Mouse (Mus musculus): ENCODE measurements around the gene Ncdn. TPM values are rescaled to one million over a fixed set of nuclear protein-coding genes. Genes with fewer than 3 reads are reported as not detected.

Gene Ncdn
- polyA plus RNA-seq, 1 experiment, result 42.4 TPM

DNA sequence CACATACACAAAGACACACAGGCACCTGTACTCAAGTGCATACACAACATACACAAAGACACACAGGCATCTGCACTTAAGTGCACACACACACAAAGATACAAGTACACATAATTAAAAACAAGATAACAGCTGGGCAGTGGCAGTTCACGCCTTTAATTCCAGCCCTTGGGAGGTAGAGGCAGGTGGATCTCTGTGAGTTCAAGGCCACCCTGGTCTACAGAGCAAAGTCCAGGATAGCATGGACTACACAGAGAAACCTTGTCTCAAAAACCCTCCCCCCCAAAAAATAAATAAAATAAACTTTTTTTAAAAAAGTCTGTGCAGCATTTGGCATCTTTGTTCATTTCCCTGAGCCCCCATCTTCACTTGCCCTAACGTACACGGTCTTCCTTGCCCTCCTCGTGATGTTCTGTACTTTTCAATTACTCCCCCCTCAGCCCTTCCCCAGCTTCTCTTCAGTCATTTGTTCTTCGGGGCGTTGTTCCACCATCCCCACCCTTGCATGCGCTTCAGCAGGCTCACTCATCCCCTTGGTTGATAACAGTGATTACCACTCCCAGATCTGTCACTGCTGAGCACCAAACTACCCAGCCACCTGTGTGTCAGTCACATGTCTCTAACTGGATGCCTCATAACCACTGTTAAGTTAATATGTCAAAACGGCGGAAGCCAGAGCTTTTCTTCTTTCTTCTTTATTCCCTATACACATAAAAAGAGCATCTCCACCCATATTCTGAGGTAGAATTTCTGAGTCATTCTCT, 16.7 kb upstream of the Ncdn start:
- Histone ChIP-seq H3ac (ENCODE audit: control insufficient read depth, insufficient read length, low read depth) (no peak overlapping the region), H3K79me3 (ENCODE audit: low read depth) (no peaks in the 10 kb centered on the region), H3K79me2 (ENCODE audit: control insufficient read depth, insufficient read depth) (no peaks in the 10 kb centered on the region), H3K4me3 (ENCODE audit: insufficient read depth, poor library complexity, severe bottlenecking) (no peak overlapping the region), H3K27me3 (ENCODE audit: control insufficient read depth, insufficient read depth, insufficient read length) (no peaks in the 10 kb centered on the region), H3K36me3 (ENCODE audit: control insufficient read depth, insufficient read depth) (no peaks in the 10 kb centered on the region)
- TF ChIP-seq MYOG (IDR thresholded peaks at IDR 0.05; ENCODE audit: control insufficient read depth, extremely low read depth, insufficient read length) (no peak), MYOD1 (IDR thresholded peaks at IDR 0.05; ENCODE audit: control insufficient read depth, insufficient read length, low read depth) (peak; percentile 56), USF1 (IDR thresholded peaks at IDR 0.05; ENCODE audit: low read depth) (peak; percentile 66), CEBPB (IDR thresholded peaks at IDR 0.05; ENCODE audit: low read depth) (no peak)

DNA sequence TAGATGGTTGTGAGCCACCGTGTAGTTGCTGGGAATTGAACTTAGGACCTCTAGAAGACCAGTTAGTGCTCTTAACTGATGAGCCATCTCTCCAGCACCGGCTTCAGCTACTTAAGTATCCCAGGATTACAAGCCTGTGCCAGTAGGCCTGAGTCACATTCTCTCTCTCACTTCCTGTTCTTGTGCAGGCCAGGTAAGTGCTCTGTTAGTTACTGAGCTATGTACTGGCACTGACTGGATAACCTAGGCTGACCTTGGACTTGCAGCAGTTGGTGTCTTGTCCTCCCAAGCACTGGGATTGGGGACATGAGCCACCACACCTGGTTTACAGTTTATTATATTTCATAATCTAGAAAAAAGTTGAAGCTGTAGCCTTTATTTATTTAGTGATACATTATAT, 10.2 kb upstream of the Ncdn start:
- H3K27me3 ChIP-seq (ENCODE audit: control insufficient read depth, insufficient read depth, insufficient read length), result no peaks in the 10 kb centered on the region
- peaks cover 11% of the 10 kb centered on the region for H3K79me2 ChIP-seq (ENCODE audit: control insufficient read depth, insufficient read depth)
- H3K79me3 ChIP-seq (ENCODE audit: low read depth), result no peaks in the 10 kb centered on the region
- H3ac ChIP-seq (ENCODE audit: control insufficient read depth, insufficient read length, low read depth), result no peak overlapping the region
- peaks cover 20% of the 10 kb centered on the region for H3K36me3 ChIP-seq (ENCODE audit: control insufficient read depth, insufficient read depth)
- no peak for TF ChIP-seq MYOD1 (IDR thresholded peaks at IDR 0.05; ENCODE audit: control insufficient read depth, insufficient read length, low read depth)
- TF ChIP-seq FOSL1 (IDR thresholded peaks at IDR 0.05; ENCODE audit: insufficient read depth, low read length, poor library complexity, severe bottlenecking), result no peak
- no peak for TF ChIP-seq CTCF (IDR thresholded peaks at IDR 0.05; ENCODE audit: control insufficient read depth, insufficient read depth, insufficient read length)
- TF ChIP-seq MAX (IDR thresholded peaks at IDR 0.05), result no peak
- no peak for TF ChIP-seq CEBPB (IDR thresholded peaks at IDR 0.05; ENCODE audit: low read depth)
- no peak for TF ChIP-seq USF1 (IDR thresholded peaks at IDR 0.05; ENCODE audit: low read depth)
- no peak for TF ChIP-seq MYOG (IDR thresholded peaks at IDR 0.05; ENCODE audit: control insufficient read depth, extremely low read depth, insufficient read length)
- H3K4me3 ChIP-seq (ENCODE audit: insufficient read depth, poor library complexity, severe bottlenecking), result no peak overlapping the region

DNA sequence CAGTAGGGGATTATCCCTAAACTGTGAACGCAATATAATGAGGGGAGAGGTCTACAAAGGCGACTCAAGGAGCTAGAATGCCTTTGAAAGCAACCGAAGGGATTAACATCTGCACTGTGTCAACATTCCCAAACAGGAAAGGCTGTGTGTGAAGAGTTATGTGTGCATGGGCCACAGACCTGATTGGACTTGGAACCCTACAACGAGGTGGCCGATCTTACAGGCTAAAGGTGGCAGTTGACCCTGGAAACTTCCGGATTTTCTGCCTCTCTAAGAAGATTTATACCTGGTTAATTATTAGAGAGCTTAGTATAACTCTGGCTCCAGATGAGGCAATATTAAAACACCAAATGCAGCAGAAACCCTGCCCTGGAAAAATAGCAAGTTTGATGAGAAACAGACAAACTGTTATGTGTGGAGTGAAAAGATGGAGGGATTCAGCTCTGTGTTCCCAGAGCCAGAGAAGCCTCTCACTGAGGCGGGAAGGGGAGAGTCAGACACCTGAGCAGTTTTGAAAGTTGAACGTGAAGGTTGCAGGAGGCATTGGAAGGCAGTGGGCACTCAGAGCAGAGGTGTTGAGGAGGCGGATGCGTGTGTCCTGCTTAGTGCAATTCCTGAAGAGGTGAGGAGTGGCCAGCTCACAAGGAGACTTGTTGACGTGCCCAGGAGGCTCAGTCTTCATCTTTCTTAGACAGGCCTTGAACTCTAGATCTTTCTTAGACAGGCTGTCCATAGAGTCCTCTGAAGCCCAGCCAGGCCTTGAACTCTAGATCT, 9.5 kb upstream of the Ncdn start:
- Histone ChIP-seq H3K27me3 (ENCODE audit: control insufficient read depth, insufficient read depth, insufficient read length) (no peaks in the 10 kb centered on the region), H3K4me3 (ENCODE audit: insufficient read depth, poor library complexity, severe bottlenecking) (no peak overlapping the region), H3ac (ENCODE audit: control insufficient read depth, insufficient read length, low read depth) (no peak overlapping the region), H3K36me3 (ENCODE audit: control insufficient read depth, insufficient read depth) (peaks cover 25% of the 10 kb centered on the region), H3K79me2 (ENCODE audit: control insufficient read depth, insufficient read depth) (peaks cover 11% of the 10 kb centered on the region), H3K79me3 (ENCODE audit: low read depth) (no peaks in the 10 kb centered on the region)
- no peak for TF ChIP-seq CEBPB (IDR thresholded peaks at IDR 0.05; ENCODE audit: low read depth)
- TF ChIP-seq MYOG (IDR thresholded peaks at IDR 0.05; ENCODE audit: control insufficient read depth, extremely low read depth, insufficient read length), result no peak
- TF ChIP-seq MAX (IDR thresholded peaks at IDR 0.05), result no peak
- no peak for TF ChIP-seq FOSL1 (IDR thresholded peaks at IDR 0.05; ENCODE audit: insufficient read depth, low read length, poor library complexity, severe bottlenecking)
- no peak for TF ChIP-seq CTCF (IDR thresholded peaks at IDR 0.05; ENCODE audit: control insufficient read depth, insufficient read depth, insufficient read length)
- TF ChIP-seq MYOD1 (IDR thresholded peaks at IDR 0.05; ENCODE audit: control insufficient read depth, insufficient read length, low read depth), result no peak
- TF ChIP-seq USF1 (IDR thresholded peaks at IDR 0.05; ENCODE audit: low read depth), result no peak

DNA sequence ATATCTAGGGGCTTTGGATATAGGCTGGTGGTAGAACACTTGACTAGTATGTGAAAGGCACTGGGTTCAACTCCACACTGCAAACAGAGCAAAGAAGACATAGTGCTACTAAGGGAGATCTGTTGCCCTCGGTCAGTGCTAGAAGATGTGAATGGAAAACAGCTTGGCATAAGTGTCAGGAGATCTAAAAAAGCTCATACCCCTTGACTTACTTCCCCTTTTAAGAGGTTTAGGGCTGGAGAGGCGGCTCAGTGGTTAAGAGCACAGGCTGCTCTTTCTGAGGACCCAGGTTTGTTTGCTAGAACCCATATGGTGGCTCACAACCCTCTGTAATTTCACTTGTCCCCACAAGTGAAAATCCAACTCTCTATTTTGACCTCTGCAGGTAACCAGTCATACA, 6.2 kb upstream of the Ncdn start:
- no peaks in the 10 kb centered on the region for H3K79me3 ChIP-seq (ENCODE audit: low read depth)
- peaks cover 27% of the 10 kb centered on the region for H3K36me3 ChIP-seq (ENCODE audit: control insufficient read depth, insufficient read depth)
- TF ChIP-seq USF1 (IDR thresholded peaks at IDR 0.05; ENCODE audit: low read depth) (no peak), MYOG (IDR thresholded peaks at IDR 0.05; ENCODE audit: control insufficient read depth, extremely low read depth, insufficient read length) (no peak)
- no peak overlapping the region for H3ac ChIP-seq (ENCODE audit: control insufficient read depth, insufficient read length, low read depth)
- no peak overlapping the region for H3K4me3 ChIP-seq (ENCODE audit: insufficient read depth, poor library complexity, severe bottlenecking)
- peaks cover 27% of the 10 kb centered on the region for H3K79me2 ChIP-seq (ENCODE audit: control insufficient read depth, insufficient read depth)
- H3K27me3 ChIP-seq (ENCODE audit: control insufficient read depth, insufficient read depth, insufficient read length), result no peaks in the 10 kb centered on the region

DNA sequence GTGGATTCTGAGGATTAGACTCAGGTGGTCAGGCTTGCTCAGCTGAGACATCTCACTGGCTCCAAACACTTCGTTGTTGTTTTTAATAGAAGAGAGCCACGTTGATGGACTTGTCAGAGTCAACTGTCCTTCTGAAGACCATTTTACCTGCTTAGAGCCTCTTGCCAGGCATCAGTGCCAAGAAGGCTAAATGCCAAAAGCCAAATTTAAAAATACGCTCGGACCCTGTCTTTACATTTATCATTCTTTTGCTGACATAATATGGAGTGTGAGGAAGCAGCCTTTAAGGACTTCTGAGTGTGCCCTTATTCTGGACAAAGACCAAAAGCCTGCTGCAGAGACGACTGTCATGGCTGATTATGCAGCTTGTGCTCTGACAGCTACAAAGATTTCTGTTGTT, 5.1 kb upstream of the Ncdn start:
- TF ChIP-seq USF1 (IDR thresholded peaks at IDR 0.05; ENCODE audit: low read depth) (no peak), MYOD1 (IDR thresholded peaks at IDR 0.05; ENCODE audit: control insufficient read depth, insufficient read length, low read depth) (no peak), MAX (IDR thresholded peaks at IDR 0.05) (no peak), CTCF (IDR thresholded peaks at IDR 0.05; ENCODE audit: control insufficient read depth, insufficient read depth, insufficient read length) (no peak), FOSL1 (IDR thresholded peaks at IDR 0.05; ENCODE audit: insufficient read depth, low read length, poor library complexity, severe bottlenecking) (no peak), CEBPB (IDR thresholded peaks at IDR 0.05; ENCODE audit: low read depth) (no peak)
- no peak overlapping the region for H3ac ChIP-seq (ENCODE audit: control insufficient read depth, insufficient read length, low read depth)
- H3K27me3 ChIP-seq (ENCODE audit: control insufficient read depth, insufficient read depth, insufficient read length), result no peaks in the 10 kb centered on the region
- H3K4me3 ChIP-seq (ENCODE audit: insufficient read depth, poor library complexity, severe bottlenecking), result no peak overlapping the region
- H3K79me2 ChIP-seq (ENCODE audit: control insufficient read depth, insufficient read depth), result peaks cover 30% of the 10 kb centered on the region
- peaks cover 5% of the 10 kb centered on the region for H3K79me3 ChIP-seq (ENCODE audit: low read depth)
- peaks cover 23% of the 10 kb centered on the region for H3K36me3 ChIP-seq (ENCODE audit: control insufficient read depth, insufficient read depth)

Measured in C2C12 (cell line).